Mouse (Mus musculus): ENCODE measurements at regions not wholly inside any gene's neighbourhood (a gene's known extent, or its start where the extent isn't known, plus 50 kb on each side); places are given as distances from the start of the nearest gene placed in this dataset.

GRCm38 (mm10) chr4:81868941-81869340 lies 426.3 kb upstream of the Mpdz start:
- Histone ChIP-seq H3K9me3 (peaks cover 10% of the 10 kb centered on the region; the same call in 1 of the 2 replicates), H3K4me1 (no peaks in the 10 kb centered on the region), H3K4me3 (replicated peaks) (no peak overlapping the region), H3K36me3 (replicated peaks; ENCODE audit: low read length) (no peaks in the 10 kb centered on the region), H3K27me3 (replicated peaks) (no peaks in the 10 kb centered on the region)
- TF ChIP-seq GATA1 (IDR thresholded peaks at IDR 0.05; ENCODE audit: borderline replicate concordance, low read length) (no peak), FLI1 (IDR thresholded peaks at IDR 0.05; ENCODE audit: low read length) (no peak)

- no peak overlapping the region for H3K4me3 ChIP-seq (replicated peaks)
- no peak for TF ChIP-seq FLI1 (IDR thresholded peaks at IDR 0.05; ENCODE audit: low read length)
- TF ChIP-seq GATA1 (IDR thresholded peaks at IDR 0.05; ENCODE audit: borderline replicate concordance, low read length): no peak
- H3K36me3 ChIP-seq (replicated peaks; ENCODE audit: low read length): no peaks in the 10 kb centered on the region
- H3K9me3 ChIP-seq: peaks cover 5% of the 10 kb centered on the region; the same call in 1 of the 2 replicates
- no peaks in the 10 kb centered on the region for H3K4me1 ChIP-seq
- no peaks in the 10 kb centered on the region for H3K27me3 ChIP-seq (replicated peaks)
Measured at GRCm38 (mm10) chr4:81841642-81842494, 399.3 kb upstream of the Mpdz start.

GRCm38 (mm10) chr4:81829972-81830371 lies 387.4 kb upstream of the Mpdz start:
- Histone ChIP-seq H3K36me3 (replicated peaks; ENCODE audit: low read length) (no peaks in the 10 kb centered on the region), H3K4me3 (replicated peaks) (no peak overlapping the region), H3K9me3 (no peaks in the 10 kb centered on the region), H3K4me1 (no peaks in the 10 kb centered on the region), H3K27me3 (replicated peaks) (no peaks in the 10 kb centered on the region)
- TF ChIP-seq GATA1 (IDR thresholded peaks at IDR 0.05; ENCODE audit: borderline replicate concordance, low read length): no peak
- no peak for TF ChIP-seq FLI1 (IDR thresholded peaks at IDR 0.05; ENCODE audit: low read length)

GRCm38 (mm10) chr4:81827453-81827852 lies 384.8 kb upstream of the Mpdz start:
- TF ChIP-seq FLI1 (IDR thresholded peaks at IDR 0.05; ENCODE audit: low read length): no peak
- no peak overlapping the region for H3K4me3 ChIP-seq (replicated peaks)
- H3K9me3 ChIP-seq: no peaks in the 10 kb centered on the region
- H3K27me3 ChIP-seq (replicated peaks): no peaks in the 10 kb centered on the region
- H3K36me3 ChIP-seq (replicated peaks; ENCODE audit: low read length): no peaks in the 10 kb centered on the region
- no peaks in the 10 kb centered on the region for H3K4me1 ChIP-seq

- Histone ChIP-seq H3K4me1 (no peaks in the 10 kb centered on the region), H3K4me3 (replicated peaks) (no peak overlapping the region), H3K9me3 (no peaks in the 10 kb centered on the region), H3K27me3 (replicated peaks) (no peaks in the 10 kb centered on the region), H3K36me3 (replicated peaks; ENCODE audit: low read length) (no peaks in the 10 kb centered on the region)
- TF ChIP-seq FLI1 (IDR thresholded peaks at IDR 0.05; ENCODE audit: low read length) (no peak), GATA1 (IDR thresholded peaks at IDR 0.05; ENCODE audit: borderline replicate concordance, low read length) (no peak)
Measured at GRCm38 (mm10) chr4:81825966-81826365, 383.4 kb upstream of the Mpdz start.

GRCm38 (mm10) chr4:81823566-81823965 lies 381.0 kb upstream of the Mpdz start:
- Histone ChIP-seq H3K4me3 (replicated peaks) (no peak overlapping the region), H3K27me3 (replicated peaks) (no peaks in the 10 kb centered on the region), H3K4me1 (no peaks in the 10 kb centered on the region), H3K36me3 (replicated peaks; ENCODE audit: low read length) (no peaks in the 10 kb centered on the region), H3K9me3 (no peaks in the 10 kb centered on the region)
- TF ChIP-seq GATA1 (IDR thresholded peaks at IDR 0.05; ENCODE audit: borderline replicate concordance, low read length) (no peak), FLI1 (IDR thresholded peaks at IDR 0.05; ENCODE audit: low read length) (no peak)

- no peaks in the 10 kb centered on the region for H3K27me3 ChIP-seq (replicated peaks)
- H3K36me3 ChIP-seq (replicated peaks; ENCODE audit: low read length): no peaks in the 10 kb centered on the region
- TF ChIP-seq GATA1 (IDR thresholded peaks at IDR 0.05; ENCODE audit: borderline replicate concordance, low read length) (no peak), FLI1 (IDR thresholded peaks at IDR 0.05; ENCODE audit: low read length) (no peak)
- H3K9me3 ChIP-seq: 0 out of 2 replicates have a peak, but pooled peaks cover 8% of the 10 kb centered on the region
- no peak overlapping the region for H3K4me3 ChIP-seq (replicated peaks)
- no peaks in the 10 kb centered on the region for H3K4me1 ChIP-seq
Measured at GRCm38 (mm10) chr4:81789274-81789673, 346.7 kb upstream of the Mpdz start.

GRCm38 (mm10) chr4:81788636-81789035 lies 346.0 kb upstream of the Mpdz start:
- 0 out of 2 replicates have a peak, but pooled peaks cover 8% of the 10 kb centered on the region for H3K9me3 ChIP-seq
- no peaks in the 10 kb centered on the region for H3K4me1 ChIP-seq
- H3K27me3 ChIP-seq (replicated peaks): no peaks in the 10 kb centered on the region
- no peaks in the 10 kb centered on the region for H3K36me3 ChIP-seq (replicated peaks; ENCODE audit: low read length)
- TF ChIP-seq GATA1 (IDR thresholded peaks at IDR 0.05; ENCODE audit: borderline replicate concordance, low read length) (no peak), FLI1 (IDR thresholded peaks at IDR 0.05; ENCODE audit: low read length) (no peak)
- no peak overlapping the region for H3K4me3 ChIP-seq (replicated peaks)

GRCm38 (mm10) chr4:81781971-81782370 lies 339.4 kb upstream of the Mpdz start:
- H3K27me3 ChIP-seq (replicated peaks): no peaks in the 10 kb centered on the region
- no peaks in the 10 kb centered on the region for H3K4me1 ChIP-seq
- no peak overlapping the region for H3K4me3 ChIP-seq (replicated peaks)
- H3K36me3 ChIP-seq (replicated peaks; ENCODE audit: low read length): no peaks in the 10 kb centered on the region
- no peak for TF ChIP-seq GATA1 (IDR thresholded peaks at IDR 0.05; ENCODE audit: borderline replicate concordance, low read length)
- TF ChIP-seq FLI1 (IDR thresholded peaks at IDR 0.05; ENCODE audit: low read length): no peak
- H3K9me3 ChIP-seq: 0 out of 2 replicates have a peak, but pooled peaks cover 3% of the 10 kb centered on the region

- Histone ChIP-seq H3K9me3 (peaks cover 6% of the 10 kb centered on the region; the same call in 1 of the 2 replicates), H3K4me3 (replicated peaks) (no peak overlapping the region), H3K36me3 (replicated peaks; ENCODE audit: low read length) (no peaks in the 10 kb centered on the region), H3K27me3 (replicated peaks) (no peaks in the 10 kb centered on the region), H3K4me1 (no peaks in the 10 kb centered on the region)
- no peak for TF ChIP-seq FLI1 (IDR thresholded peaks at IDR 0.05; ENCODE audit: low read length)
Measured at GRCm38 (mm10) chr4:81766705-81767104, 324.1 kb upstream of the Mpdz start.
